Mouse (Mus musculus): ENCODE results near the gene Agap1. TPM values are rescaled to one million over a fixed set of nuclear protein-coding genes. Genes with fewer than 3 reads are reported as not detected.

Agap1 gene
- total RNA-seq, 2 experiments from 2014 or later = 18.9 to 20.6 TPM

GRCm38 (mm10) chr1:89750921-89751320 lies 296.3 kb downstream of the Agap1 start:
- no peak for DNase-seq (ENCODE audit: low spot score)

GRCm38 (mm10) chr1:89751344-89751743 lies 296.7 kb downstream of the Agap1 start:
- no peak for DNase-seq (ENCODE audit: low spot score)

- no peak for DNase-seq (ENCODE audit: low spot score)
These were observed 298.1 kb downstream of the Agap1 start for GRCm38 (mm10) chr1:89752659-89753058.

- DNase-seq (ENCODE audit: low spot score) = no peak
These were observed 300.8 kb downstream of the Agap1 start for GRCm38 (mm10) chr1:89755358-89755757.

DNA sequence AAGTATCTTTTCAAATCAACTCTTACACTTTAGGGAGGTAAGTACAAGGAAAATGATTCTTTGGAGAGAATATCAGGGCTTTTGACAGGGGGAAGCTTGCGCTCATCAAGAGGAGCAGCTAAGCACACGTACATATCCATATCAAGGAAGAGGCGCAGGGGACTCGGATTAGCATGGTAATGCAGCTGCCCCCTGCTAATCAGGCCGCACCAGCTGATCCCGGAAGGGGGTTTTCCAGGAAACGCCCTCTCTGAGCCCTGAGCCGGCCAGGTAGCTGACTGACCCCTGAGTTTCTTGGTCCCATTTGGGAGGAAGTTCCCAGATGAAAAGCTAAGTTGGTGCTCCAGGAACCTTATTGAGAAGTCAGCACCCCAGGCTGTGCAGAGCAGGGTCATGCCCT lies 301.8 kb downstream of the Agap1 start:
- DNase-seq (ENCODE audit: low spot score) = no peak

DNA sequence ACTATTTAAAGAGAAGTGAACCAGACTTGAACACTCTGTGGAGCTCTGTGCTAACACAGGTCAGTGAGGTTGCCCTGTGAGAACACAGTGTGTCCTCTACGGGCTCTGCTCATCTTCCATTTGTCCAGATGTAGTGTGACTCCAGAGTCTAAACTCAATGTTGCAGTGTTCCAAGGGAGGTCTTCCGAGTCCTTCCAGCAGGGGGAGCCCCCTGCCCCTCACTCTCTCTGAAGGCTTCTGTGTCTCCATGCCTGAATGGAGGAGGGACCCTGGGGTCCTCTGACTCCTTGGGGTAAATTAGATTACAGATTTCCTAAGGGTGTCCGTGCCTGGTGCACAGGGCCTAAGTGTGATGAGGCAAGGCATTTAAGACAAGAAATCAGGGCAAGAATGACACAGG lies 302.9 kb downstream of the Agap1 start:
- DNase-seq (ENCODE audit: low spot score) = no peak

DNA sequence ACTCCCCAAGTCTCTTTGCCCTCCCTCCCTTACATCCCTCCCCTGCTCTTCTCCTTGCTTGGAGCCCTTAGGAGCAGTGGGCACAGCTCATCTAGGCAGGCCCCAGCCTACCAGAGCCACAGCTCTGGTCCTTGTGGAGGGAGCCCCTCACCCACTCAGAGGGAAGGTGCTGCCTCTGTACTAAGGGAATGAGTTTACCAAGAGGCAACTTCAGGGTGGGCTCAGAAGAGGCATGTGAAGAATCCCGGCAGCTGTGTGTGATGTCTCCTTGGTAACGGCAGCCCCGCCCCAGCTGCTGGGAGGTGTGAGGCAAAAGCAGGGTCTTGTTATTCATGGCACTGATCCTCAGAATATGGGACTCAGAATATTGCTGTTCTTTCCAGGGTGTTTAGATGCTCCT lies 309.3 kb downstream of the Agap1 start:
- no peak for DNase-seq (ENCODE audit: low spot score)

DNA sequence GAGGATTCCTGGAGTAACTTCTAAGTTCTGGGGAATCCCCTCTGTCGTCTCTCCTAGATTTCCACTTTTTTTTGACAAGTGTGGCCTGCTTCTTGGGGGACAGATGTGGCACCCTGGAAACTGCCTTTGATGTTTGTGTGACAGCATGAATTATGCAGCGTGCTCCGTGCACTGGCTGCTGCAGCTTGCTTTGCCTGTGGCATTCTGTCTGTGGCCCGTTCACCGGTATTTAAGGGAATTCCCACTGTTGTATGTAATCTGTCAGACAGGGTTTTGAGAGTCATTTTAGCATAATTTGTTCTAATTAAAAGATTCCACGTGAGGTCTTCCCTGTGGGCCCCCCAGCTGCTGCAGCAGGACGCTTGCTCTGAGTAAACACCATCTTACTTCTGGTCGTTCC lies 312.3 kb downstream of the Agap1 start:
- DNase-seq (ENCODE audit: low spot score) = no peak

DNA sequence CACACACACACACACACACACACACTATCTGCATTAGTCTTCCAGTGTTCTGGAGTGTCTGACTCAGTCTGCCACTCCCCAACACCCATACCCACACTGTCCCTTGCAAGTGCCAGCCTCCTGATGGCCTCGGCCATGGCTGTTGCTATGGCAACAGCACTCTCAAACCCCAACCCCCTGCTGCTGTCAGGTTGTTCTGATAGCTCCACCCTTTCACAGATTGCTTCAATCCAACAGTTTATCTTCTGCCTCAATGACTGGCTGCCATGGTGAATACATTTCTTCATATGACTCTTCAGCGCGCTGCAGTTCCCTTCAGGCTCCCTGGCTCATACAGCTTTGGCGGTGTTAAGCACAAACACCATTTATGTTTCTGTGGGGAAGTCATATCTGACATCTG lies 315.0 kb downstream of the Agap1 start:
- no peak for DNase-seq (ENCODE audit: low spot score)

- DNase-seq (ENCODE audit: low spot score) = no peak
These were observed 315.7 kb downstream of the Agap1 start for GRCm38 (mm10) chr1:89770298-89770697.

GRCm38 (mm10) chr1:89775750-89776149 lies 321.1 kb downstream of the Agap1 start:
- no peak for DNase-seq (ENCODE audit: low spot score)

DNA sequence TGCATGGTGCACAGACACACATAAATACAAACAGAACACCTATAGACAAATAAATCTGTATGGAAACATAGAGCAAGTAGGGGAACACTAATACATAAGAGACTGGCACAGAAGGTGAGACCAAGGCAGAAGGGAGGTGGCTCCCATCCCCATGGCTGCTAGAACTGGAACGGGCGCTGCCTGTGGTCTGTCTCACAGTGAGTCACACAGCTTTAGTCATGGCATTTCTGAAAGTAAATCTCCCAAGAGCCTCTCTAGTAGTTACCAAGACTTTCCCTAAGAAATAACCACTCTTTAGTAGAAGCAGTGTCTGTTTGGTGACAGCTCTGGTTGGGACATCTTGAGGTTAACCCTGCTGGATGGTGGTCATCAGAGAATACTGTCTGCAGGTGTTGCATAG lies 326.1 kb downstream of the Agap1 start:
- DNase-seq (ENCODE audit: low spot score) = no peak

- DNase-seq (ENCODE audit: low spot score) = no peak
These were observed 327.3 kb downstream of the Agap1 start for GRCm38 (mm10) chr1:89781861-89782260.

DNA sequence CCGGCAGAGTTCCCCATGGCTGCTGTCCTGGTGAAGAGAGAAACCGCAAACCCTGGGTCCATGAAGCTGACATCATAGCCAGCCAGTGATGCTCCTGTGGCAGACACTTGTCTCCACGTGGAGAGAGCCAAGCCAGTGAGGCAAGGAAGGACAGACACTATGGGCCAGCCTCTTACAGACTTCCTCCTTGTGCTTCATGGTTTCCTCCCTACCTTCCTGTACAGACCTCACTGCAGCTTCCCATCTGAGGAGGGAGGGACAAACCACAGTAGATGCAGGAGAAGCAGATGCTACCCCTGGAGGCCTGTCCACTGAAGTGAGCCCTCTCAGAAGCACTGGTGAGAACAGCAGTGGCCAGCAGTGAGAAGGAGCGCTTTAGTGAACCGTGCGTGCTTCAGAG lies 332.2 kb downstream of the Agap1 start:
- DNase-seq (ENCODE audit: low spot score) = no peak

GRCm38 (mm10) chr1:89798724-89799123 lies 344.1 kb downstream of the Agap1 start:
- no peak for DNase-seq (ENCODE audit: low spot score)

GRCm38 (mm10) chr1:89801506-89801905 lies 346.9 kb downstream of the Agap1 start:
- DNase-seq (ENCODE audit: low spot score) = no peak

- no peak for DNase-seq (ENCODE audit: low spot score)
These were observed 350.4 kb downstream of the Agap1 start for GRCm38 (mm10) chr1:89804981-89805380.

DNA sequence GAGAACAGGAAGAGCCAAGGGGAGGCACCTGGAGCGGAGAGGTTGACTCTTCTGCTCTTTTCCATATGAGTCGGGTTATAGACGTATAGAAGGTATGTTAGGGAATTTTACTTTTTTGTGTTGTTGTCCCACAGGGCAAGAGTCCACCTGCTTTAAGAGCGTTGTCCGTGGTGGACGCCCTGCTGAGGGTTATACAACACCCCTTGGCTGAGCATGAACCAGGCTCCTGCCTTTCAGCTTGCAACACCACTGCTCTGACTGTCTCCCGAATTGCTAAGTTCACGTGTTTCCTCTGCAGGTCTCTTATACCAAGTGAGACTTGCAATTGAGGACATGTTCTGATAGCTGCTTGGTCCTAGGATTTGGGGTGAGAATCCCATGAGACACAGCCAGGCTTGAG lies 358.2 kb downstream of the Agap1 start:
- no peak for DNase-seq (ENCODE audit: low spot score)

DNA sequence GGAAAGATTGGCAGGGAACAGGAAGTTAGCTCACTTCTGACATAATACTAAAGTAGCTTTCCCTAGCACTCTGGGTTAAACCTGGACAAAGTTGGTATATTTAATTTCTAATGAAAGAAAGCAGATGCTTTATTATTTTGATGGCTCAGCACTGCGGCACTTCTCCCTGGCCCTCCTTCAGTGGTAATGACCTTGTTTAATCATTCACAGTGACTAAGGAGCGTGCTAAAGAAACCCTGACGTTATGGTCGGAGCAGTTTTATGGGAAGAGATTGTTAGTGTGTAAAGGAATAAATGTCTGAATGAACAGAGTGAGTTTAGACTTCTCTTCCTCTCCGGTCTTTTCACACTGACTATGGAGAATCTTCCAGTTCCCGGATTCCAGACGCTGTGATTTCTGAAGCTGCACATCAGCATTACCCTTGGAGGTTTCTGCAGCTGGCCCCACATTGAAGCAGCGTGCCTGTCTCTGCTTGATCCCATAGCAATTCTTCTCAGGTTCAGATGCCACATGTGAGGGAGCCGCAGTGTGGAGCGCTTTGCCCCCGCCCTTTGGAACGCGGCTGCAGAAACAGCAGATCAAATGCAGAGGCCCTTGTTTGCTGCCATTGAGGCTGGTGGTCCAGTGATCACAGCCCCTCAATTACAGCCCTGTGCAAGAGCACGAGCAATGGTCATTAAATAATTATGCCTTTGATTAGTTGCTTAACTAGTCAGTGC lies 362.0 kb downstream of the Agap1 start:
- DNase-seq (ENCODE audit: low spot score) = no peak

GRCm38 (mm10) chr1:89821822-89822221 lies 367.2 kb downstream of the Agap1 start:
- DNase-seq (ENCODE audit: low spot score) = no peak

- DNase-seq (ENCODE audit: low spot score) = no peak
These were observed 367.8 kb downstream of the Agap1 start for GRCm38 (mm10) chr1:89822431-89822830.

- no peak for DNase-seq (ENCODE audit: low spot score)
These were observed 368.4 kb downstream of the Agap1 start for GRCm38 (mm10) chr1:89823036-89823435.

DNA sequence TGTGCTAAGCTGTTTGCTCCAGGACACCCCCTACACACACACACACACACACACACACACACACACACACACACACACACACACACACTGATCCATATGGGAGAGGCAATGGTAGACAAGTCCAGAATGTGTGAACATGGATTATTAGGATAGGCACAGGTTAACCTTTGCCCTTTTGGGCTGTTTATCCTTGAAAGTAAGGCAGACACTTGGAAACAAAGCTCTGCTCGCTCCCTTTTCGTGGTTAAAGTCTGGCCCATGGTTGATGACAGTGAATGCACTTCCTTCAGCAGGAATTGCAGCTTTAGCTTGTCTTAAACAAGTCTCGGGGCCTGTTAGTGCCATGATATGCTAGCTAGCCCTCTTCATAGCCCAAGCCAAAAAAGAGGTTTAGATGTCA lies 372.4 kb downstream of the Agap1 start:
- DNase-seq (ENCODE audit: low spot score) = no peak

DNA sequence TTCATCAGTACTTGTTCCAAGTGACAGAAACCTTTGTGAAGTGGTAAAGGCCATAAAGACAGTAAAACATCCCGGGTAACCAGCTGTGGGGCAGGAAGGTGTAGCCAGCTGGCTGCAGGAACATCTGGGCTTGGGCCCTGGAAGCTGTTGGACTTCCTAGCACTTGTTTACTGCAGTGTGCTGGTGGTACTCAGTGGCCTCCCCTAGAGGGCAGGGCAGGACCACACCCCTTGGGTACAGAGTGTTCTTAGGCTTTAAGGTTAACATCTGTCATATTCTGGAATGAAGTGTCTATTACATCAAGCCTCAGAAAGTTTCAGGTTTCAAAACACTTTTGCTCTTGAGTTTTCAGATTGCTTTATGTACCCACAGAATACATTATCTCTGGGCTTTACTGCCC lies 376.5 kb downstream of the Agap1 start:
- DNase-seq (ENCODE audit: low spot score) = peak; percentile 35

All from gastrocnemius, adult 18-20 months (tissue).